Mouse (Mus musculus) heart, adult 2 months (tissue): ENCODE measurements around the gene Gm9887.

ENCODE experiments used
- CTCF ChIP-seq: fragments of 200-600 bp; IDR thresholded peaks from 2 replicates; pipeline ENCODE4 v1.8.1; 2022; ENCODE audit warnings: antibody characterized with exemption, mild to moderate bottlenecking, moderate library complexity
- EP300 ChIP-seq: fragments of 200-500 bp; IDR thresholded peaks from 2 replicates; pipeline ENCODE4 v1.6.1; 2011; ENCODE audit warnings: low read depth, low read length, control low read depth; ENCODE audit not compliant: insufficient read depth
- POLR2A ChIP-seq: fragments of 200-500 bp; IDR thresholded peaks from 2 replicates; pipeline ENCODE4 v1.6.1; 2011; ENCODE audit warnings: mild to moderate bottlenecking, low read depth, low read length, control low read depth; ENCODE audit not compliant: insufficient read depth

GRCm38 (mm10) chr12:69332147-69332546 is 40.1 kb downstream of the Gm9887 start:
- TF ChIP-seq POLR2A (no peak), EP300 (no peak), CTCF (no peak)
